Mouse (Mus musculus) heart, postnatal 25 days (tissue): ENCODE measurements around the gene Lce1f. TPM values are rescaled to one million over a fixed set of nuclear protein-coding genes. Genes with fewer than 3 reads are reported as not detected.
"Not testable (repeated sequence)": the region's sequence is repeated elsewhere in the genome, so short reads cannot be mapped to it uniquely, and the experiment has no call there.

Source experiments
- DNase-seq: peaks from one replicate; pipeline ENCODE4 v3.0.0; 2022; ENCODE audit warnings: low spot score
- intact Hi-C: fragments of 180-260 bp; cut with DNase I; formaldehyde crosslinking; loops from one replicate; pipeline ENCODE4 v1.15.1; 2025
- total RNA-seq, 2 experiments: library from RNA; stranded (reverse); gene quantifications; 2 replicates each; pipeline ENCODE4 v1.2.3; 2021

Gene Lce1f
- not detected for total RNA-seq

DNA sequence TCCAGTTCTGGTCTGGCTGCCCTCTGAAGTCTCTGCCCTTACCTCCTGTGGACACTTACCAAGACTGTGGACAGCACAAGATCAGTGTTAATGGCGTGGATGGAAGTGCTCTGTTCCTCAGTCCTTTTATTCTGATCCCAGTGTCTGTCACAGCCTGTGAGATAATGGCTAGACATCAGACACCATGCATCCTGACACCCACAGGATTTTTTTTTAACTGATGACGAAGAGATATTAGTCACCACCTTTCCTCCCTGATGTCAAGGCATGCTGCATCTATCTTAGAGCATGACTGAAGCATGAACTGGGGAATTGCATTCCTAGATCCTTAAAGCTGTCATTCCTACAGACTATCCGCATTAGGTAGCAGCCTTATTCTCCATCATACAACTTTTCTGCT, at the start of gene Lce1f:
TSS of gene Lce1f (minus strand) at position 101 of the 400 bp plus-strand sequence.
- intact Hi-C loops = no loop called here
- DNase-seq = no peak

DNA sequence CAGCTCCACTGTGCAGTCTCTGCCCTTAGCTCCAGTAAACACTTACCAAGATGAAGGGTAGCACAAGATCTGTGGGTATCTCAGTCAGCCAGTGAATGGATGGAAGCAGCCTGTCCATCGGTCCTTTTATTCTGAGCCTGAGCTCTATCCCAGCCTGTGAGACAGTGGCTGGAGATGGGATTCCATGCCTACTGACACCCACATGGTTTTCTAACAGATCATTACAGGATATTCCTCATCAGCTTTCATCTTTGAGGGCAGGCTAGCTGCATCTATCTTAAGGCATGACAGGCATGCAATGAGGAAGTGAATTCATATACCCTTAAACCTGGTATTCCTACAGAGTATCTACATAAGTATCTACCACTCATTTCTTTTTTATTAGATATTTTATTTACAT, 44.8 kb upstream of the Lce1f start, which contains the start of gene Lce1h:
TSS of gene Lce1h (minus strand) at position 101 of the 400 bp plus-strand sequence.
- no peak for DNase-seq
- intact Hi-C loops = no loop called here

DNA sequence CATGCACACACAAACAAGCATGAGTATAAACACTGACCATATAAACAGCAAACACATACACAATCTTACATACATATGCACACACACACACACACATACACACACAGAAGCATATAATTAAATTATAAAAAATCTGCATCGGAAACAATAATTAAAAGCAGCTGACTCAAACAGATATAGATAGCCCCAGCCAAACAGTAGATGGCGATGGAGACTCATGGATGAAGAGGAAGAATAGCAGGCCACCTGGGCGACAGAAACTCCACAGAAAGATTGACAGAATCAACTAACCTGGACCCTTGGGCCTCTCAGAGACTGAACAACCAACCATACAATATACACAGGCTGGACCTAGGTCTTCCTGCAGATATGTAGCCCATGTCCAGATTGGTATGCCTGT, 33.0 kb upstream of the Lce1f start:
- intact Hi-C loops = no loop called here
- no peak for DNase-seq

DNA sequence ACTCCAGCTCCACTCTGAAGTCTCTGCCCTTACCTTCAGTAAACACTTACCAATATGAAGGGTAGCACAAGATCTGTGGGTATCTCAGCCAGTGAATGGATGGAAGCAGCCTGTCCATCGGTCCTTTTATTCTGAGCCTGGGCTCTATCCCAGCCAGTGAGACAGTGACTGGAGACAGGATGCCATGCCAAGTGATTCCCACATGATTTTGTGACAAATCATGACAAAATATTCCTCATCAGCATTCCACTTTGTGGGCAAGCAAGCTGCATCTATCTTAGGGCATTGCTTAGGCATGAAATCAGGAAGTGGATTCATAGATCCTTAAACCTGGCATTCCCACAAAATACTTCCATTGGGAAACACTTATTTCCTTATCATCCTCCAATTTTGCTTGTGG, 32.1 kb upstream of the Lce1f start, which contains the start of gene Lce1g:
TSS of gene Lce1g (minus strand) at position 101 of the 400 bp plus-strand sequence.
- intact Hi-C loops = no loop called here
- no peak for DNase-seq

DNA sequence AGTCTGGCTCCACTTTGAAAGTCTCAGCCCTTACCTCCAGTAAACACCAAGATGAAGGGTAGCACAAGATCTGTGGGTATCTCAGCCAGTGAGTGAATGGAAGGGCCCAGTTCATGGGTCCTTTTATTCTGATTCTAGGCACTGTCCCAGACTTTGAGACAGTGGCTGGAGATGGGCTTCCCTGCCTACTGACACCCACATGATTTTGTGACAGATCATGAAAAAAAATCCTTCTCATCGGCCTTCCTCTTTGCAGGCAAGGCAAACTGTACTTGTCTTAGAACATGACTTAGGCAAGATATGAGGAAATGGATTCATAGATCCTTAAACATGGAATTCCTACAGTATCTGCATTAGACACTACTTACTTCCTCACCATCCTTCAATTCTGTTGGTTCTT, 18.8 kb upstream of the Lce1f start, which contains the start of gene Gm38119:
TSS of gene Gm38119 (minus strand) at position 101 of the 400 bp plus-strand sequence.
- intact Hi-C loops = no loop called here
- DNase-seq = no peak

DNA sequence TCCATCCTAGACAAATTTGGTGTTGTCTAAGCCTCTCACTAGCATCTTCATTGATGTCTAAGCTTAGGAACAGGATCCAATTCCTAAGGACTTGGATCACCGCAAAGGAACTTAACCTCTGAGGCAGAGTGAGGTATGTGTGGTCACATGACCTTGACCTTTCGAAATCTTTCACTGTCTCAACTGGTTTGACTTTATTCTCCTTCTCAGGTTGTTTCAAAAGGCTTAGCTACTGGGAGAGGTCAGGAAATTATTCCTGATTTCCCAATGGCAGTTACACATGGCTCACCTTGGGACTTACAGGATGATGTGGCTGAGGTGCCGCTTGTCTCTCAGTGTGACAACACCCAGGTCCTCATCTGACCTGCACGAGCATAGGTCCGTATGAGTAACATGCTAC, 2.5 kb upstream of the Lce1f start:
- intact Hi-C loops = no loop called here
- no peak for DNase-seq

DNA sequence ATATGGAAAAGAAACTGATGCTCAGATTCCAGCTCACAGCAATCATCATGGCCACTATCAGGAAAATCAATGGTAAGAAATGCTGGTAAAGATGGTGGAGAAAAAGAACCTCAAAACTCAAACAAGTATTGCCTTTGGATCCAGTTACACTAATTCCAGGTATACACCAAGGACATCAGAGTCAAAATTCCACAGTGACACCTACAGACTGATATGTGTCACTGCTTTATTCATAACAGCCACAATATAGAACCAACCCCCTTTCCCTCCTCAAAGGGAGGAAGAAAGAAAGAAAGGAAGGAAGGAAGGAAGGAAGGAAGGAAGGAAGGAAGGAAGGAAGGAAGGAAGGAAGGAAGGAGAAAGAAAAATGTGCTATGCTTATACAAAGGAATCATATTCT, 5.0 kb downstream of the Lce1f start:
- DNase-seq = no peak
- intact Hi-C loops = no loop called here

DNA sequence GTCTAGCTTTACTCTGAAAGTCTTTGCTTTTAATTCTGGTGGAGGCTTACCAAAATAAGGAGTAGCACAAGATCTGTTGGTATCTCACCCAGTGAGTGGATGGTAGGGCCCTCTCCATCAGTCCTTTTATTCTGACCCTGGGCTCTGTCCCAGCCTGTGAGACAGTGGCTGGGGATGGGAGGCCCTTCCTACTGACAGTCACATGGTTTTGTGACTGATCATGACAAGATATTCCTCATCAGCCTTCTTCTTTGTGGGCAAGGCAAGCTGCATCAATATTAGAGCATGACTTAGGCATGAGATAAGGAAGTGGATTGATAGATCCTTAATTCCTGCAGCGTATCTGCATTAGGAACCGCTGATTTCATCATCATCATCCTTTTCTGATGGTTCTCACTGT, 11.2 kb downstream of the Lce1f start, which contains the start of gene Lce1e:
TSS of gene Lce1e (minus strand) at position 101 of the 400 bp plus-strand sequence.
- intact Hi-C loops = no loop called here
- DNase-seq = no peak

DNA sequence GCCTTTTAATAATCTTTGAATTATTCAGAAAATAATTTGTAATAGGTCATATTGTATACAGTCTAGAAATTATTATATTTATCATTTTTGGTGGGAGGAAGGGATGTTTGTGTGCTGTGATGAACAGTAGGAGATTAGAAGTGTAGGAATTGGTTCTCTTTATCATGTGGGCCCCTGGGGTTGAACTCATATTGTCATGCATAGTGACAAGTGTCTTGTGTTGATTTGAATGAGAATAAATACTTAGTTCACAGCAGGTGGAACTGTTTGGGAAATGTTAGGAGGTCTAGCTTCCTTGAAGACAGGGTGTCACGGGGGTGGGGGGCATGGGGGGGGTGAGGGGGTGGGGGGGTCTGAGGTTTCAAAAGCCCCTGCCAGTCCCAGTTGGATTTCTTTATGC, 25.5 kb downstream of the Lce1f start:
- intact Hi-C loops = no loop called here
- DNase-seq = no peak

DNA sequence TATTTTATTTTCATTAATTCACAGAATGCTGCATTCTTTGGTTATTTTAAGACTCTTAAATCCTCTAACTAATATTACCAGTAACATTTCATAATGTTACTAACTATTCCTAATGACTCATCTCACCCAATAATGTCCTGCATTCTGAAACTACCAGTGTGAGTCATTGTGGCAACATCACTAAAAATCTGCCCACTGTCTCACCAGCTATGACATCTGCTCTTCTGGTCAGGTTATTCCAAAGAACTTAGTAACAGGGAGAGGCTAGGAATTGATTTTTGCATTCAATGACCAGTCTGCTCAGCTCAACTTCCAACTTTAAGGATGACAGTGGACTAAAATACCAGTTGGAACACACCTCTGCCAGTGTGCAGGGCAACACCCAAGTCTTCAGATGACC, 28.5 kb downstream of the Lce1f start:
- intact Hi-C loops = no loop called here
- DNase-seq = no peak

DNA sequence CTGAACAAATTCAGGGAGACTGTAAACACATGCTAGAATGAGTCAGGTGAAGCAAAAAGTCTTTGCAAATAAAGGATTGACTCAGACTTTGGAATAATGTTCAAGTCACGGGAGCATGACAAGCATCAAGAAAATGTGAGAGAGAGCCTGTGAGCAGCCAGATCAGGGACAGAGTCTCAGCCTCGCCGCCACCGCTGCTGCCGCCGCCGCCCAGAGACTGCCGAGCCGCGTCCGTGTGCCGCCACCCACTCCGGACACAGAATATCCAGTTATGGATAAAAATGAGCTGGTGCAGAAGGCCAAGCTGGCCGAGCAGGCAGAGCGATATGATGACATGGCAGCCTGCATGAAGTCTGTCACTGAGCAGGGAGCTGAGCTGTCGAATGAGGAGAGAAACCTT, 31.0 kb downstream of the Lce1f start:
- intact Hi-C loops, DNase-seq: not testable (repeated sequence)

DNA sequence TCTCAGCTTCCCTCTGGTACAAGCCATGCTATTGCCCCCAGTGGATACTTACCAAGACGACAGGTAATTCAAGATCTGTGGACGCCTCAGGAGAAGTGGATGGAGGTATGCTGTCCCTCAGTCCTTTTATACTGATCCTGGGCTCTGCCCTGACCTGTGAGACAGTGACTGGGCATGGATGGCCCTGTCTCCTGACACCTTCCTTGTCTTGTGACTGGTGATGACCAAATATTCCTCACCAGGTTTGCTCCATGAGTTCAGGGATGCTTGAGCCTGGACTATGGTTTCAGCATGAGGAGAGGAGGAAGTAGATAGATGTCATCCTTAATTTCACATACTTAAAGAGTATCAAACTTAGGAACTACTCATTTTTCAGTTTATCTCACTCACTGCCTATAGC, 33.0 kb downstream of the Lce1f start, which contains the start of gene Lce1d:
TSS of gene Lce1d (minus strand) at position 101 of the 400 bp plus-strand sequence.
- intact Hi-C loops = no loop called here
- no peak for DNase-seq

DNA sequence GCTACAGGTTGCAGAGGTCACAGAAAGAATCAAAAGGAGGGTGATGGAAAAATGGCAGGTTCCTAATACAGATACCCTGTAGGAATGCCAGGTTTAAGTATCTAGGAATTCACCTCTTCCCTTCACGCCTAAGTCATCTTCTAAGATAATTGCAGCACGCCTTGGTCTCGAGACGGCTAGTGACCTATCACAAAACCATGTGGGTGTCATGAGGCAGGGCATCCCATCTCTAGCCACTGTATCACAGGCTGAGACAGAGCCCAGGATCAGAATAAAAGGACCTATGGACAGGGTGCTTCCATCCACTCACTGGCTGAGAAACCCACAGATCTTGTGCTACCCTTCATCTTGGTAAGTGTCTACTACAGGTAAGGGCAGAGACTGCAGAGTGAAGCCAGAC, 41.2 kb downstream of the Lce1f start, which contains the start of gene Lce1c:
TSS of gene Lce1c (plus strand) at position 301 of the 400 bp plus-strand sequence.
- DNase-seq = no peak
- intact Hi-C loops = no loop called here

DNA sequence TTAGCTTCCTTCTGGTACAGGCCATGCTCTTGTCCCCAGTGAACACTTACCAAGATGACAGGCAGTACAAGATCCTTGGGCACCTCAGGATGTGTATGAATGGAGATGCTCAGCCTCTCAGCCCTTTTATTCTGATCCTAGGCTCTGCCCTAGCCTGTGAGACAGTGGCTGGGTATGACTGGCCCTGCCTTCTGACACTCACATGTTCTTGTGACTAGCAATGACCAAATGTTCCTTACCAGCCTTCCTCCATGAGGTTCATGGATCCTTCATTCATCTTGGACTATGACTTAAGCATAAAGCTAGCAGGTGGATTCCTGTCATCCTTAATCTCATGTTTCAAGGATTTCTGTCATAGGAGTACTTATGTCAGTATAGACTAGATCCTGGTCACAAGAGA, 49.9 kb downstream of the Lce1f start, which contains the start of gene Lce1a2:
TSS of gene Lce1a2 (minus strand) at position 101 of the 400 bp plus-strand sequence.
- DNase-seq = no peak
- intact Hi-C loops = no loop called here

Other genes with a start within 250 kb of the Lce1f start
- gene Sprr1a, start 234.5 kb downstream of the Lce1f start, total RNA-seq = not detected
- gene Sprr4, start 219.9 kb downstream of the Lce1f start, total RNA-seq = not detected
- not detected for gene 2310046K23Rik, start 185.8 kb downstream of the Lce1f start, total RNA-seq
- gene Ivl, start 146.6 kb downstream of the Lce1f start, total RNA-seq = not detected
- not detected for gene Smcp, start 131.4 kb downstream of the Lce1f start, total RNA-seq
- gene 2210017I01Rik, start 112.9 kb downstream of the Lce1f start, total RNA-seq = not detected
- gene Lce6a, start 98.7 kb downstream of the Lce1f start, total RNA-seq = not detected
- not detected for gene Lce1a1, start 72.0 kb downstream of the Lce1f start, total RNA-seq
- not detected for gene Lce1b, start 63.4 kb downstream of the Lce1f start, total RNA-seq
- gene Lce1a2, start 50.0 kb downstream of the Lce1f start, total RNA-seq = not detected
- gene Lce1c, start 41.1 kb downstream of the Lce1f start, total RNA-seq = not detected
- gene Lce1d, start 33.1 kb downstream of the Lce1f start, total RNA-seq = not detected
- not detected for gene Lce1e, start 11.3 kb downstream of the Lce1f start, total RNA-seq
- not detected for gene Gm38119, start 18.7 kb upstream of the Lce1f start, total RNA-seq
- gene Lce1g, start 32.0 kb upstream of the Lce1f start, total RNA-seq = not detected
- gene Lce1h, start 44.7 kb upstream of the Lce1f start, total RNA-seq = not detected
- not detected for gene Lce1i, start 58.5 kb upstream of the Lce1f start, total RNA-seq
- gene Lce1j, start 70.2 kb upstream of the Lce1f start, total RNA-seq = not detected
- gene Lce1k, start 87.5 kb upstream of the Lce1f start, total RNA-seq = not detected
- not detected for gene Kprp, start 106.9 kb upstream of the Lce1f start, total RNA-seq
- not detected for gene Lce1l, start 130.9 kb upstream of the Lce1f start, total RNA-seq
- not detected for gene 2310050C09Rik, start 149.9 kb upstream of the Lce1f start, total RNA-seq
- not detected for gene Lce3a, start 205.9 kb upstream of the Lce1f start, total RNA-seq
- not detected for gene Lce3b, start 212.6 kb upstream of the Lce1f start, total RNA-seq
- gene Lce3c, start 224.1 kb upstream of the Lce1f start, total RNA-seq = not detected
- not detected for gene Lce3d, start 237.0 kb upstream of the Lce1f start, total RNA-seq
- gene Lce3e, start 246.7 kb upstream of the Lce1f start, total RNA-seq = not detected